Mouse (Mus musculus) limb, embryonic 10.5 days (tissue): ENCODE results near the gene Dnah17. TPM values are rescaled to one million over a fixed set of nuclear protein-coding genes. Genes with fewer than 3 reads are reported as not detected.

Experiments
- DNase-seq: peaks from one replicate; pipeline ENCODE4 v3.0.0-alpha.2; 2017; ENCODE audit warnings: low spot score
- H3K27ac ChIP-seq: fragments of 300-500 bp; sonication (generic); 2 replicates; pipeline ENCODE4 v1.5.1; 2016; ENCODE audit warnings: mild to moderate bottlenecking
- H3K27me3 ChIP-seq: fragments of 300-500 bp; sonication (generic); 2 replicates; pipeline ENCODE4 v1.6.1; 2016; ENCODE audit warnings: low read depth, mild to moderate bottlenecking; ENCODE audit not compliant: poor library complexity, severe bottlenecking
- H3K36me3 ChIP-seq: fragments of 300-500 bp; sonication (generic); 2 replicates; pipeline ENCODE4 v1.6.1; 2016; ENCODE audit warnings: mild to moderate bottlenecking, moderate library complexity
- H3K4me1 ChIP-seq: fragments of 300-500 bp; sonication (generic); 2 replicates; pipeline ENCODE4 v1.6.1; 2016
- H3K4me3 ChIP-seq: fragments of 300-500 bp; sonication (generic); 2 replicates; pipeline ENCODE4 v1.5.1; 2016; ENCODE audit warnings: mild to moderate bottlenecking, moderate library complexity
- H3K9me3 ChIP-seq: fragments of 300-500 bp; sonication (generic); replicated peaks from 2 replicates; pipeline ENCODE4 v1.6.1; 2016; ENCODE audit warnings: mild to moderate bottlenecking
- WGBS: fragments of 180-500 bp; shearing (Covaris S2); methylation state at CpG from one replicate; pipeline ENCODE4 v1.1.7; 2016; 5-methylcytosine and 5-hydroxymethylcytosine counted together
- polyA plus RNA-seq: library from polyadenylated mRNA; unstranded; fragments of >200 nt; fragmentation: Nextera tagmentation; extraction: Ambion mirVana; gene quantifications from 2 replicates; pipeline ENCODE4 v1.2.1, GENCODE M21; 2016

The Dnah17 gene
- polyA plus RNA-seq, 1 experiment from 2014 or later: 0.23 TPM

DNA sequence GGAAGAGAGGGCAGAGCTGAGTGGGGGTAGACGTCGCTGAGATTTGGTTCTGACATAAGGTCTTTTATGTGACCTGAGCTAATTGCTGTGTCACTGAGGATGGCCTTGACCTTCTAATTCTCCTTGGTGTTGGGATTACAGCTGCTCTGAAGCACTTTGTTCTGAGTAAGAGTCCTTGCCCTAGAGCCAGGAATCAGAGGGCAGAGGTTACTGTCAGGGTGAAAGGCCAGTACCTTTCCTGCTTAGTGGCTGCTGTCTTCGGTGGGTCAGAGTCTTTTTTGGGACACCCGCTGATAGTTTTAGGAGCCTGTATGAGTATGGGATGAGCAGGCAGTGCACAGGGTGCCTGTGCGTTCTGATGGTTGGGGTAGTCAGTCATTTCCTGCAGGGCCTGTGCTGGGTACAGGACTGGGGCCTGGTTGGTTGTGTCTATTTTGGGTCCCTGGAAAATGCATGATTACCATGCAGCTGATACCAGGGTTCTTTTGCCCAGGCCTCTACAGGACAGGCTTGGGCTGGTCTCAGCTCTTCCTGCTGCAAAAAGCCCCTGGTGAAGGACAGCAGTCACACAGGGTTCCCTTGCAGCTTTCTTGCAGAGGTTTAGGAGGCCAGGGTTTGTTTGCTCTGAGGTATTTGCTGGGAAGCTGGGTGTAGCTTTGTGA is 122.2 kb downstream of the Dnah17 start:
- 0 out of 2 replicates have a peak overlapping the region, but pooled peaks have one; percentile 12 for H3K27ac ChIP-seq
- DNase-seq: no peak
- peaks cover 80% of the 10 kb centered on the region for H3K36me3 ChIP-seq
- no peaks in the 10 kb centered on the region for H3K9me3 ChIP-seq
- no peak overlapping the region for H3K4me3 ChIP-seq
- 68% methylated on average over 5 of the region's 5 CpGs for WGBS
- H3K27me3 ChIP-seq: no peaks in the 10 kb centered on the region; the same call in 1 of the 2 replicates
- peaks cover 51% of the 10 kb centered on the region for H3K4me1 ChIP-seq

DNA sequence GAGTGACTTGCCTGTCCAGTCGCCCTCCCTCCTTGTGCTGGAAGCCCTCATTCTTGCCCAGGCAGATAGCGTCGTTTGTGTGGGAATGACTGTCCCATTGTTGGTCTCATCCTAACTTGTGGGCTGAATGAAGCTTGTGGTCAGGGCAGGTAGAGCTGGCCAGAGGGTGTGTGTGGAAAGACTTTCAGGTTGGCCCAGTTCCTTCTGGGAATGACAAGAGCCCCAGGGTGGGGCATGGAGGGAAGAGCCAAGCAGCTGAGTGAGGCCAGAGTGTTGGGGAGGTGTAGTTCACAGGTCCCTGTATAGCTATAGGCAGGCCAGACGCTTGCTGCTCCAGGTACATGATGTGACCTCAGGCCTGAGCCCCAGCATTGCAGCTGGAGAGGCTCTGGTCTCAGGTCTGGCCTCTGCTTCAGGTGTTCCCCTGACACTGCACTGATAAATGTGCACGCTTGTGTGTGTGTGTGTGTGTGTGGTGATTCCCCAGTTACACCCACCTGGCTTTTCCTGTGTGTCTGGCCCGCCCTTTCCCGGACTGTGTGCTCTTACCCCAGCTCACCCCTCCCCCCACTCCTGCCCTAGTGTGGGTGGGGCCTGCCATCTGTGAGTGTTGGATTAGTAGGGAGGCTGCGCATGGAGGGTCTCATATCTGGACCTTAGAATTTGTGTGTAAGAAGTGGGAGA is 122.8 kb downstream of the Dnah17 start:
- H3K27ac ChIP-seq: no peak overlapping the region
- WGBS: 73% methylated on average over 8 of the region's 8 CpGs
- H3K9me3 ChIP-seq: no peaks in the 10 kb centered on the region
- no peak for DNase-seq
- H3K4me3 ChIP-seq: no peak overlapping the region
- peaks cover 79% of the 10 kb centered on the region for H3K36me3 ChIP-seq
- H3K4me1 ChIP-seq: peaks cover 48% of the 10 kb centered on the region
- no peaks in the 10 kb centered on the region; the same call in 1 of the 2 replicates for H3K27me3 ChIP-seq

DNA sequence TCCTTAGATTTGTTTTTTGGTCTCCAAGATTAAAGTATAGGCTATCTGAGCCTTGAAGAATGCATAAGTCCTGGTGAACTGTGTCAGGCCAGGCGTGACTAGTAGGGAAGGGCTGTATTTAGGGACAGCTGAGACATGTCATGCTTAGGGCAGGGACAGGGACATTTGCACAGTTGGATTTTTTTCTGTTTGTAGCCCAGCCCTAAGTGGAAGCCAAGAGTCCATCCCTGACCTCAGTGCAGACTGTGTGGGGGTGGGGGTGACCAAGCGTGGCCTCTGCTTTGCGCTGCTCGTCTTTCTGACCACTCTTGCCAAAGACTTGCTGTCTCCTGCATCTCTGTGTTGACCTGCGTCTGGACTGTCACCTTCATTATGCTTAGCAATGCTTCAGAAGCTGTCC is 126.2 kb downstream of the Dnah17 start:
- 91% methylated on average over 5 of the region's 5 CpGs for WGBS
- DNase-seq: no peak
- no peaks in the 10 kb centered on the region; the same call in 1 of the 2 replicates for H3K27me3 ChIP-seq
- H3K36me3 ChIP-seq: peaks cover 91% of the 10 kb centered on the region
- no peak overlapping the region for H3K4me3 ChIP-seq
- no peak overlapping the region for H3K27ac ChIP-seq
- no peaks in the 10 kb centered on the region for H3K9me3 ChIP-seq
- peaks cover 20% of the 10 kb centered on the region for H3K4me1 ChIP-seq

DNA sequence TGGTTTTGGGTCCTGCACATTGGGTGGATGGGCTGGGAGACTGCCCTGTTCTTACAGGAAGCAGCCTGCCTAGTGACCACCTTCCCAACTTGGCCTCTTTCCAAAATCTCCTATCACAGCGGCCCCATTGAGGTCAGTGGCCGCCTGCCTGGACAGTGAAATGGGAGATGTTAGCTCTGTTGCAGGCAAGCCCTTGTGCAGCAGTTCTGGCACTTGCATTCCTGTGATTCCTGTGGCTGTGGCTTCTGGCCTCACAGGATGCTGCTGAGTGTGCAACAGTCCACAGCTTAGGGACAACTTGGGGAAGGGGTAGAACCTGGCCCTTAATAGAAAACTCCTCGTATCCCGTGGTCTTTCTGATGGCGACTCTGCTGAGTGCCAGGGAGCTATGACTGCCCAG is 126.7 kb downstream of the Dnah17 start:
- Histone ChIP-seq H3K27ac (no peak overlapping the region), H3K4me1 (peaks cover 15% of the 10 kb centered on the region), H3K36me3 (peaks cover 95% of the 10 kb centered on the region), H3K4me3 (no peak overlapping the region), H3K9me3 (no peaks in the 10 kb centered on the region), H3K27me3 (no peaks in the 10 kb centered on the region; the same call in 1 of the 2 replicates)
- 88% methylated on average over 5 of the region's 5 CpGs for WGBS
- no peak for DNase-seq

DNA sequence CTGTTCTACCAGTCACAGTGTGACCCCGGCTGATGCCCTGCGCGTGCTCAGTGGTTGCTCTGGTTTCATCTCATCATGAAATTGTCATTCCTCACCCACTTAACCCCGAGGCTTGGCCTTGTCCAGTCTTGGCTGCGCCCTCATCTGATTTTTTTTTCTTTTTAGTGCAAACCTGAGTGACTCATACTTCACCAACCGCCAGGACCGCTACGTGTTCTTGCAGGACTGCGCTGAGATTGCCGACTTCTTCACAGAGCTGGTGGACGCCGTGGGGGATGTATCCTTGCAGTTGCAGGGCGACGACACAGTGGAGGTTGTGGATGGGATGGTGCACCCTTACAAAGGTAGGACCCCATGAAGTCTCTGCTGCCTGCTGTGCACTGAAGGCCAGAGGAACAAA is 127.3 kb downstream of the Dnah17 start:
- WGBS: 96% methylated on average over 14 of the region's 14 CpGs
- Histone ChIP-seq H3K4me1 (peaks cover 9% of the 10 kb centered on the region), H3K9me3 (no peaks in the 10 kb centered on the region), H3K4me3 (no peak overlapping the region), H3K27me3 (no peaks in the 10 kb centered on the region), H3K27ac (no peak overlapping the region), H3K36me3 (peaks cover 95% of the 10 kb centered on the region)
- no peak for DNase-seq

DNA sequence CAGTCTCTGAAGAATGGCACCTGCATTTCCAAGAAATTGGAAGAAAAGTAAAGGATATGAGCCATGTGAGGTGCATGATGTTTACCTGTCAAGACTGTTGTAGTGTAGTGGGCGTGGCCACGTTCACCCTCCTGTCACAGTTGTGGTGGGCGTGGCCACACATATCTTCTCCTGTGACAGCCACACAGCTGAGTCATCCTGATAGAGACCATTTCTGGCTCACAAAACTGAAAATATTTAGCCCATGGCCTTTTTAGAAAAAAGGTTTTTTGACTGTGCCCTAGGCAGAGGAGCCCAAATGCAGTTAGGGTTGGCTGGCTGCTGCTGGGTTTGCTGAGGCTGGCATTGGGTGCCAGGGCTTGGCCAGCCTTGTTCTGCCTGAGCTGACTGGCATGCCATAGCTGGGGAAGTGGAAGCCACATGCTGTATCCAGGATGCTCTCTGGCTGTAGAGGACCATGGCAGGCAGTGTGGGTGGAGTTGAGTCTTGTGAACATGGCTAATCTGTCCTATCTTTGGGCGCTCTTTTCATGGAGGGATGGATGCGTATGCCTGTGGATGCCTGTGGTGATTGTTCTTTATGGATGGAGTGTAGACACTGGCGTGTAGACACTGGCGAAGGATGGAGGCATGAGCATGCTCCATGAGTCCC is 129.7 kb downstream of the Dnah17 start:
- Histone ChIP-seq H3K27me3 (no peaks in the 10 kb centered on the region), H3K4me1 (peaks cover 10% of the 10 kb centered on the region; the same call in 1 of the 2 replicates), H3K9me3 (no peaks in the 10 kb centered on the region), H3K36me3 (peaks cover 80% of the 10 kb centered on the region), H3K4me3 (no peak overlapping the region), H3K27ac (no peak overlapping the region)
- no peak for DNase-seq
- 91% methylated on average over 7 of the region's 7 CpGs for WGBS

DNA sequence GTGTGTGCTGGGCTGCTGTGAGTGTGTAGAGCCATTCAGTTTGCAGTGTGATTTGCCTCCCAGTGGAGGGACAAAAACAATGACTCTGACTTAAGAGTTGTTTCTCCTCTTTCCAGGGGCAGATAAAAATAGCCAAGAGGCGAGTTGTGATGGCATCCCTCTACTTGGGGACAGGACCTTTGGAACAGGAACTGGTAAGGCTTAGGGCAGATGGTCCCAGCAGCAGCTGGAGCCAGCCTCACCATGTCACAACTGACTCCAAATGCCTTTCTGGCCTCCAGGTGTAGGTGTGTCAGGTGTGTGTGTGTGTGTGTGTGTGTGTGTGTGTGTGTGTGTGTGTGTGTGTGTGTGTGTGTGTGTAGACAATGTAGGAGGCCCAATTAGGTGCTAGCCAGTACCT is 130.4 kb downstream of the Dnah17 start:
- DNase-seq: no peak
- H3K4me1 ChIP-seq: peaks cover 15% of the 10 kb centered on the region
- H3K27ac ChIP-seq: no peak overlapping the region
- H3K4me3 ChIP-seq: no peak overlapping the region
- peaks cover 74% of the 10 kb centered on the region for H3K36me3 ChIP-seq
- H3K27me3 ChIP-seq: no peaks in the 10 kb centered on the region
- H3K9me3 ChIP-seq: no peaks in the 10 kb centered on the region
- 74% methylated on average over 1 of the region's 1 CpGs for WGBS

DNA sequence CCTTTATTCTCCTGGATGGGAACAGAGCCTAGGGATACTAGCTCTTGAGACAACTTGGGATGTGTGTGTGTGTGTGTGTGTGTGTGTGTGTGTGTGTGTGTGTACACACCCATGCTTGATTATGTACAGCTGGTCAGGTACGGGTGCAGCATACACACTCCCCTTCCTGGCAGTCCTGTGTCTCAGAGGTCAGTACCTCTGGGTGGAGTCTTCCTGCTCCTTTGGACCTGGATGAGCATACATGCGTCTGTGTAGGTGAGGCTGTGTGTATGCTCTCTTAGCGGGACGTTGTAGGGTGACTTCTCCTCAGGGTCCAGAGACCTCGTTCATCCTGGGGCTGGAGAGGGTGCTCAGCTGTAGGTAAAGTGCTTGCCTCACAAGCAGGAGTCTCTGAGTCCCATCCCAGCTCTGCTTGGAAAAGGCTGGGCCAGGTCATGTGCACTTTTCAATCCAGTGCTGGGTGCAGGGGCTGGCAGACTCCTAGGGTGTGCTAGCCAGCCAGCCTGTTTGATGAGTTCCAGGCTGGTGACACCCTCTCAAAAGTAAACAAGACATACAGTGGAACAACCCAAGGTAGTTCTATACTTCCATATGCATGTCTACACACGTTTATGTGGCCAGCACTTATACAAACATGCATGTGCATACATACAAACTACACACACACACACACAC is 131.0 kb downstream of the Dnah17 start:
- H3K27ac ChIP-seq: no peak overlapping the region
- H3K9me3 ChIP-seq: no peaks in the 10 kb centered on the region
- no peaks in the 10 kb centered on the region for H3K27me3 ChIP-seq
- H3K4me1 ChIP-seq: peaks cover 21% of the 10 kb centered on the region
- 89% methylated on average over 6 of the region's 6 CpGs for WGBS
- H3K36me3 ChIP-seq: peaks cover 67% of the 10 kb centered on the region
- no peak overlapping the region for H3K4me3 ChIP-seq
- DNase-seq: no peak

DNA sequence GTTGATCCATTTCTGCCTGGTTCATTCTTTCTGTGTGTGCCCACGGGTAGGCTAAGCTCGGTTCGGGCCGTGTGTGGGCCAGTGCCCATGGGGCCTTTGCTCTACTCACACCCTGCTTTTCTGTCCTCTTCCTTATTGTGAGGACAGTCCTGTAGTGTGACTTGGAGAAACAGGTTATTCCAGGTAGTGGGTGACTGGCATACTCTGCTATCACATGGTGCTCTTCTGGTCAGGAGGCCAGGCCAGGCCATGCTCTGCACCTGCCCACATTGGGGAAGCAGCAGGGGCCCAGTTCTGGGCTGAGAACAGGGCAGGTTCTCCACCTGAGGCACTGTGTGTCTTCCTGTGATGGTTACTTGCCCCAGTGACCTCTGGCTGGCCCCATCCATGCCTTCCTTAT is 132.1 kb downstream of the Dnah17 start:
- Histone ChIP-seq H3K27ac (no peak overlapping the region), H3K9me3 (no peaks in the 10 kb centered on the region), H3K27me3 (no peaks in the 10 kb centered on the region), H3K4me3 (no peak overlapping the region), H3K36me3 (peaks cover 56% of the 10 kb centered on the region), H3K4me1 (peaks cover 32% of the 10 kb centered on the region)
- DNase-seq: no peak
- 94% methylated on average over 4 of the region's 4 CpGs for WGBS

DNA sequence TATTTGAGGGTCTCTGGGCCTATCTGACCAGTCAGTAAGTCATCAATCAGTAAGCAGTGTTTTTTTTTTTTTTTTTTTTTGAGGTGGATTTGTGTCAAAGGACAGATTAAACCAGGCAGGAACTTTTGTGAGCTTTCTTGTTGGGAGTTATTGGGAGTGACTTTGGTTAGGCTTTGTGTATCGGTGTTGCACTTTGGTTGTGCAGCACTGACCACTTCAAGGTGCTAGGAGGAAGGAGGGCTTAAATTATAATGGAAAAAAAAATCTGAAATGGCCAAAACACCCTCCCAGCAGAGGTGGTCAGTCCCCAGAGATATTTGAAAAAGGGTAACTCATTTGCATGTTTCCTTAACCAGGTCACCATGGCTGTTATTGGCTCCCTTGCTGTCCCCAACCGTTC is 133.3 kb downstream of the Dnah17 start:
- Histone ChIP-seq H3K9me3 (no peaks in the 10 kb centered on the region), H3K4me1 (peaks cover 44% of the 10 kb centered on the region), H3K27ac (no peak overlapping the region), H3K27me3 (no peaks in the 10 kb centered on the region), H3K36me3 (peaks cover 49% of the 10 kb centered on the region), H3K4me3 (no peak overlapping the region)
- WGBS: 98% methylated on average over 2 of the region's 2 CpGs
- DNase-seq: no peak

DNA sequence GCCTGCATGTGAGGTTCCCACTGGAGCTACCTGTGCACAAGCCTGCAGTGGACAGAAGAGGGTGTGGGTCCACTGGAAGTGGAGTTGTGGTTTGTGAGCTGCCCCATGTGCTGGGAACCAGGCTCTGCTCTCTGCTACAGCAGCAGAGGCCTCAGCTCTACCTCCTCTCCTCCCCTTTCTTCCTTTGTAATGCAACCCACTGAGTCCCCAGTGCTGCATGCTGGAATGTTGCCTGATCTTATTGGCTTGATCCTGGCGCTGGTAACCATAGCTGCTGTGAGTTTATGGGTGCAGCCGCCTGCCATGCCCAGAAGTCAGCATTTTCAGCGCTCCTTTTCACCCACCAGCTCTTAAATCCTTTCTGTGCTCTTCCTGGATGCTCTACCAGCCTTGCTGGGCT is 134.4 kb downstream of the Dnah17 start:
- no peak for DNase-seq
- Histone ChIP-seq H3K4me1 (peaks cover 49% of the 10 kb centered on the region), H3K36me3 (peaks cover 38% of the 10 kb centered on the region), H3K27ac (no peak overlapping the region), H3K9me3 (no peaks in the 10 kb centered on the region), H3K27me3 (no peaks in the 10 kb centered on the region), H3K4me3 (no peak overlapping the region)
- 30% methylated on average over 3 of the region's 3 CpGs for WGBS

DNA sequence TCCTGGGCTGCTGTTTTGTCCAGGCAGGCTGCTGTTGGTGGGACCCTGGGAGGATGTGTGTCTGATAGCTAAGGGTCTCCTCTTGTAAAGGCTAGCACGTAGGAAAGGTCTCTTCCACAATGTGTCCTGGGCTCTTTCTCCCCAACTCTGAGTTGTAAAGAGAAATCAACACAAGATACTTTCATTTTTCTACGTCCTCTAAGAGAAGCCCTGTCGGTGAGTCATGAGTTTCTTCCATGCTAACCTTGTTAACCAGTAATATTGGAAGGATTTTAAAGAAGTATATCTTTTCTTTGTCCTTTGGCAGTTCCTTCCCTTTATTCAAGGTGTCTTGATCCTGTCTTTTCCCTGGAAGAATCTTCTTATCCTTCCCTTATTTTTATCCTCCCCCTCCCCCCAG is 134.8 kb downstream of the Dnah17 start:
- no peak overlapping the region for H3K4me3 ChIP-seq
- H3K9me3 ChIP-seq: no peaks in the 10 kb centered on the region
- H3K36me3 ChIP-seq: peaks cover 34% of the 10 kb centered on the region
- DNase-seq: no peak
- no peak overlapping the region for H3K27ac ChIP-seq
- peaks cover 49% of the 10 kb centered on the region for H3K4me1 ChIP-seq
- WGBS: 63% methylated on average over 3 of the region's 3 CpGs
- no peaks in the 10 kb centered on the region for H3K27me3 ChIP-seq

DNA sequence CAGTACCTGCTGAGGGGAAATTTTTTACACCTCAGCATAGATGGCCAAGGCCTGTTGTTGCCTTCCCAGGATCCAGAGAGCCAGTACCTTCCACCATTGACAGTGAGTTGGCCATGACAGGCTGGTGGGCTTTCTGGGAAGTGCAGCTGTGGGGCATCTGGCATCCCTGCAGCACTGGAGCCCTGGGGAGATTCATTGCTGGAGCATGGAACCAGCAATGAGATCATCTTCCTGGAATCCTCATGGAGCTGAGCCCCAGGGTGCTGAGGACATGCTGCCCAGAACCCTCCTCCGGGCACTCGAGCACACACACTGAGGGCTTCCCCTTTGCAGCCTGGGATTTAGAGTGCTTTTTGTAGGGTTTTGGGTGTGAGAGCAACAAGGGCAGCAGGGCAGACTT is 135.2 kb downstream of the Dnah17 start:
- Histone ChIP-seq H3K27me3 (no peaks in the 10 kb centered on the region), H3K27ac (no peak overlapping the region), H3K36me3 (peaks cover 30% of the 10 kb centered on the region), H3K4me1 (peaks cover 51% of the 10 kb centered on the region), H3K9me3 (no peaks in the 10 kb centered on the region), H3K4me3 (no peak overlapping the region)
- DNase-seq: no peak
- 61% methylated on average over 2 of the region's 2 CpGs for WGBS
